Mouse (Mus musculus) CH12F3 (cell line): ENCODE results near the gene Gm14409.
"Not testable (repeated sequence)": the region's sequence is repeated elsewhere in the genome, so short reads cannot be mapped to it uniquely, and the experiment has no call there.

Experiments
- in situ Hi-C: fragments of 300-500 bp; cut with MboI; formaldehyde crosslinking; loops from 2 replicates; pipeline ENCODE4 v1.14.3; 2020; ENCODE audit warnings: low sequenced_read_pairs

The Gm14409 gene

GRCm38 (mm10) chr2:177266936-177267335 lies at the start of gene Gm14409:
Gene Gm14409, minus strand, starts transcription at chr2:177267036.
- in situ Hi-C loops: not testable (repeated sequence)

GRCm38 (mm10) chr2:177309627-177310026 lies 42.8 kb upstream of the Gm14409 start:
- in situ Hi-C loops: not testable (repeated sequence)

- in situ Hi-C loops: not testable (repeated sequence)
These were observed 38.1 kb upstream of the Gm14409 start for GRCm38 (mm10) chr2:177304980-177305379.

GRCm38 (mm10) chr2:177283701-177284100 lies 16.9 kb upstream of the Gm14409 start:
- in situ Hi-C loops: not testable (repeated sequence)

GRCm38 (mm10) chr2:177277754-177278153 lies 10.9 kb upstream of the Gm14409 start:
- in situ Hi-C loops: not testable (repeated sequence)

GRCm38 (mm10) chr2:177272237-177272636 lies 5.4 kb upstream of the Gm14409 start:
- in situ Hi-C loops: not testable (repeated sequence)

- in situ Hi-C loops: not testable (repeated sequence)
These were observed 19.4 kb downstream of the Gm14409 start for GRCm38 (mm10) chr2:177247449-177247848.

- in situ Hi-C loops: not testable (repeated sequence)
These were observed 36.4 kb downstream of the Gm14409 start for GRCm38 (mm10) chr2:177230461-177230860.
